Mouse (Mus musculus) forebrain, embryonic 16.5 days (tissue): ENCODE measurements around the gene Macrod2. TPM values are rescaled to one million over a fixed set of nuclear protein-coding genes. Genes with fewer than 3 reads are reported as not detected.

ENCODE experiments used
- ATAC-seq: fragments of 200-750 bp; cut with Nextera tagmentation; 2 replicates; pipeline ENCODE4 v1.8.0; 2017; ENCODE audit warnings: mild to moderate bottlenecking, moderate library complexity
- H3K27ac ChIP-seq: fragments of 300-500 bp; sonication (generic); 2 replicates; pipeline ENCODE4 v1.5.1; 2014; ENCODE audit warnings: low read length, control low read depth
- H3K27me3 ChIP-seq: fragments of 300-500 bp; sonication (generic); replicated peaks from 2 replicates; pipeline ENCODE4 v1.6.1; 2014; ENCODE audit warnings: low read length; ENCODE audit not compliant: control insufficient read depth, insufficient read depth
- H3K36me3 ChIP-seq: fragments of 300-500 bp; sonication (generic); 2 replicates; pipeline ENCODE4 v1.6.1; 2014; ENCODE audit not compliant: control insufficient read depth, insufficient read depth
- H3K4me1 ChIP-seq: fragments of 300-500 bp; sonication (generic); replicated peaks from 2 replicates; pipeline ENCODE4 v1.6.1; 2014; ENCODE audit warnings: low read length; ENCODE audit not compliant: control insufficient read depth, insufficient read depth
- H3K4me2 ChIP-seq: fragments of 300-500 bp; sonication (generic); 2 replicates; pipeline ENCODE4 v1.6.1; 2014; ENCODE audit warnings: mild to moderate bottlenecking, low read length, control low read depth
- H3K4me3 ChIP-seq: fragments of 300-500 bp; sonication (generic); replicated peaks from 2 replicates; pipeline ENCODE4 v1.5.1; 2014; ENCODE audit warnings: mild to moderate bottlenecking, low read length, control low read depth
- H3K9ac ChIP-seq: fragments of 300-500 bp; sonication (generic); replicated peaks from 2 replicates; pipeline ENCODE4 v1.6.1; 2014; ENCODE audit warnings: low read depth, low read length, control low read depth
- H3K9me3 ChIP-seq: fragments of 300-500 bp; sonication (generic); 2 replicates; pipeline ENCODE4 v1.6.1; 2016; ENCODE audit warnings: low read length; ENCODE audit not compliant: control insufficient read depth
- WGBS: fragments of 180-500 bp; shearing (Covaris S2); extraction: QIAGEN DNeasy Blood & Tissue Kit; methylation state at CpG from one replicate; pipeline ENCODE4 v1.1.7; 2014; 5-methylcytosine and 5-hydroxymethylcytosine counted together
- polyA plus RNA-seq: library from polyadenylated mRNA; unstranded; fragments of >200 nt; fragmentation: Nextera tagmentation; extraction: Ambion mirVana; gene quantifications from 2 replicates; pipeline ENCODE4 v1.2.1, GENCODE M21; 2015

The Macrod2 gene
- polyA plus RNA-seq, 1 experiment from 2014 or later, result 108 TPM

DNA sequence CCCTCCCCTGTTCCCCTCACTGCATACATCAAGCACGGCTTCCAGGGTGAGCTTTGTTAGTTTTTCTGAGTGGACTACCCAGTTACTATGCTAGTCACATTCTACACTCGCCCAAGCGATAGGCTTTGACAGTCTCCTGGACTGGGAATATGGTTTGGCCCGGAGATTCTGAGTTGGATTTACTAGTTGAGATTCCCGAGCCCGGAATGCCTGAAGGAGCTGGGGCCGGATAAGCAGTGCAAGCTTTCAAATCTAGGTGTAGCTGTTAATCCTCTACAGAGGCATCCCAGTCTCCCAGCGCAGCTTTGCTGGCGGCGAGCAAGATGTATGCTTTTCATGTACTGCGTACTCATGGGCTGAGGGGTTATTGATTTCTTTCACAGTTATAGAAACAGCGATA lies 275.3 kb downstream of the Macrod2 start:
- Histone ChIP-seq H3K4me1 (peaks cover 29% of the 10 kb centered on the region), H3K9ac (peak overlapping the region; percentile 71), H3K9me3 (no peaks in the 10 kb centered on the region), H3K36me3 (no peaks in the 10 kb centered on the region), H3K4me2 (peak overlapping the region; percentile 80), H3K27me3 (no peaks in the 10 kb centered on the region), H3K27ac (peak overlapping the region; percentile 88), H3K4me3 (peak overlapping the region; percentile 70)
- ATAC-seq, result peak; percentile 51
- WGBS, result under 1% methylated on average over 12 of the region's 12 CpGs

DNA sequence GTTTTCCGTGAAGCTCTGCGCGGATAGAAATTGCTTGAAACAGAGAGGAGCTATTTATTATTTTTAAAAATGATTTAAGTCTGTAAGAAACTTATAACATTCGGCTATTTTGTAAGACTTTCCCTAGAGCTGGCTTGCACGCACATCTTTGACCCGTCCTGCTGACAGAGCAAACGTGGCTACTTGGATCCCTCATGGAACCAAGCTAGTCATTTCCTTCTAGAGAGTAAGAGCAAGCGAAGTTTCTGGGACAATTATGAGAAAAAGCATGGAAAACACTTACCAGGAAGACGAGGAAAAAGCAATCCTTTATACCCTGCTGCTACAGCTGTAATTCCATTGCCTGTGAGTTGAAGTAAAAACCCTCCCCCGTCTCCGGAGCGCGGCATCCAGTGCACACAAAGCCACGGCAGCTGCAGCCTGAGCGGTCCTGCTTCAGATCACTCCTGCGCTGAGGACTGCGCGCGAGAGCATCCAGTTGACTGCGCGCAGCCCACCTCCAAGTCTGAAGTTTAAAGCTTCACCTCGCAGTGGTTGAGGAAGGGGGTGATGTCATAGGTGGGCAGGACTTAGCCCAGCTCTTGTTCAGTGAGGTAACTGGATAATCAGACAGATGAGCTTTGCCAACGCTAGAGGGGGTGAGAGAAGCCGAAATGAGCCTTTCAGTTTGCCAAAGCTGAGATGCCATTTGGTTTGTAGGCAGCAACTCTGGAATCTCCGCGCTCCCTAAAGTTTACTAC lies 276.0 kb downstream of the Macrod2 start, which contains the start of gene Flrt3:
TSS of gene Flrt3 (minus strand) at position 507 of the 740 bp plus-strand sequence.
- peak within 1 kb of the TSS; percentile 88 for H3K27ac ChIP-seq
- peak; percentile 97 for ATAC-seq
- no peaks in the 10 kb centered on the region for H3K36me3 ChIP-seq
- H3K4me2 ChIP-seq, result peak within 1 kb of the TSS; percentile 80
- under 1% methylated on average over 26 of the region's 26 CpGs for WGBS
- peak within 1 kb of the TSS; percentile 71 for H3K9ac ChIP-seq
- H3K27me3 ChIP-seq, result no peaks in the 10 kb centered on the region
- H3K4me1 ChIP-seq, result peaks cover 24% of the 10 kb centered on the region
- peak within 1 kb of the TSS; percentile 70 for H3K4me3 ChIP-seq
- H3K9me3 ChIP-seq, result no peaks in the 10 kb centered on the region

DNA sequence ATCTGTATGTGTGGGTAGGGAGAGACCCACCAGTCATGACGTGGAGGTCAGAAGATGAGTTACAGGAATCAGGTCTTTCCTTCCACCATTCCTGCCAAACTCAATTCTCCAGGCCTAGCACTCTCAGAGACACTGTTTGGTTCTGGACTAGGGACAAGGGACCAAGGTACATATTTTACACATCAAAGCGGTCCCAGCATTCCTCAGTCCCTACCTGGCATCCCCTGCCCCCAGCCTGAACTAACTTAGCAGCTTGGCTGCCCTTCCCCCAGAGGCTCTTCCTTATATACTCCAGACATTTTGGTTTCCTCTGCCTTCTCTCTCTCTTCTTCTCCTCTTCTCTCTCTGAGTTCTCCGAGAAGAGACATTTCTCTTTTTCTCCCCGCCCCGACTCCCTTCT lies 278.4 kb downstream of the Macrod2 start:
- no peak overlapping the region for H3K27ac ChIP-seq
- H3K4me1 ChIP-seq, result peaks cover 9% of the 10 kb centered on the region
- no peaks in the 10 kb centered on the region for H3K27me3 ChIP-seq
- H3K4me2 ChIP-seq, result no peak overlapping the region
- no peaks in the 10 kb centered on the region for H3K9me3 ChIP-seq
- H3K4me3 ChIP-seq, result no peak overlapping the region
- H3K9ac ChIP-seq, result no peak overlapping the region
- WGBS, result 91% methylated on average over 5 of the region's 5 CpGs
- H3K36me3 ChIP-seq, result no peaks in the 10 kb centered on the region
- no peak for ATAC-seq

DNA sequence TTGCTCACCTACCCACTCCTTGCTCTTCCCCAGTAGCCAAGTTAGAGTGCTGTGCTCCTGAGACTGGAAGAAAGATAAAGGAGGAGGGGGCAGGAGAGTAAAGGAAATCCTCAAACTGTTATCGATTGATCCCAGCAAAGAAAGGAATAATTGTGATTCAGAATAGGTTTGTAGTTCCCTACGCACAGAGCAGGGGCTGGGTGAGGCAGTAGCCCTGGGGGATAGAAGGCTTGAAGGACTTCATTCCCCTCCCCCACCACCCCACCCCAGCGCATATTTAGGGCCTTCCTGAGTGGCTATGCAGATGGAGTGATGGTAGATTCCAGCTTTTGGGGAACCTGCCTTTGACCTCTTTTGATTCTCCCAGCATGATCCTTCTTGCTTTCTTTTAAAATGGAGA lies 281.6 kb downstream of the Macrod2 start:
- no peaks in the 10 kb centered on the region for H3K4me1 ChIP-seq
- H3K9me3 ChIP-seq, result no peaks in the 10 kb centered on the region
- no peaks in the 10 kb centered on the region for H3K36me3 ChIP-seq
- H3K27me3 ChIP-seq, result no peaks in the 10 kb centered on the region
- no peak overlapping the region for H3K27ac ChIP-seq
- 32% methylated on average over 3 of the region's 3 CpGs for WGBS
- no peak overlapping the region for H3K9ac ChIP-seq
- no peak overlapping the region for H3K4me3 ChIP-seq
- H3K4me2 ChIP-seq, result no peak overlapping the region
- ATAC-seq, result no peak

DNA sequence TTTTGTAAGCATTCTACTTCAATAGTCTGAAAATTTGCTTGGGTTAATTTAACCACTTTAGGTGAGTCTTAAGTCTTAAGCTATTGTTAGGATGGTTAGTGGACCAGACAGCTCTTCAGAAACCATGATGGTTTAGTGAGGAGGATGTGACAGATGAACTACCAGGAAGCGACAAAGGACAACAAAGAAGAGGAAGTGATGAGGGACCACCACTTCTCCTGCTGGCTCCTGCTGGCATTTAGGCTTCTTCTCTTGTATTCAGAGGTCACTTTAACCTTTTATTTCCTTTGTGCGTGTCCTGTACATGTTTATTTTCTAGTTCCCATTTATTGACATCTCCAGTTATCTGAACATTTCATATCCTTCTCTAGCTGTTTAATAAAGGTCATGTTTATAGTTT lies 295.8 kb downstream of the Macrod2 start:
- H3K4me2 ChIP-seq, result no peak overlapping the region
- no peak overlapping the region for H3K4me3 ChIP-seq
- no peak for ATAC-seq
- H3K36me3 ChIP-seq, result no peaks in the 10 kb centered on the region
- no peaks in the 10 kb centered on the region for H3K4me1 ChIP-seq
- no peaks in the 10 kb centered on the region for H3K9me3 ChIP-seq
- H3K9ac ChIP-seq, result no peak overlapping the region
- no peak overlapping the region for H3K27ac ChIP-seq
- H3K27me3 ChIP-seq, result no peaks in the 10 kb centered on the region
- WGBS, result 98% methylated on average over 2 of the region's 2 CpGs

DNA sequence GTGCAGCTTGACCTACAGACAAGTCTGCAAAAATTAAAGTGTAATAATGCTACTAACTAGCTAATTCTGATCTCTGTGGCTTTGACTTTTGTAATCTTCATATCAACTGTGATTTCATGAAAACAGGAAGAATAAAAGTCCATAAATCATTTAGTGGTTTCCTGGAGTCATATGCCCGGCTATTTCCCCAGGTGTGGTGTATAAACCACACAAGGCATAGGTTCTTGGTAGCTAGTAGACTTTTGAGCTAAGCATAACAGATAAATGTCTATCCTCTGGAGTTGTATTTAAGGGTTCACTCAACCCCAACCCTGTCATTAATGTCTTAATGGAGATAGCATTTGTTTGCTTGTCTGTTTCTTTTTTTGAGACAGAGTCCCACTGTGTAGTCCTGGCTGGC lies 296.3 kb downstream of the Macrod2 start:
- WGBS, result 91% methylated on average over 1 of the region's 1 CpGs
- no peak for ATAC-seq
- H3K36me3 ChIP-seq, result no peaks in the 10 kb centered on the region
- no peaks in the 10 kb centered on the region for H3K4me1 ChIP-seq
- H3K27me3 ChIP-seq, result no peaks in the 10 kb centered on the region
- H3K9ac ChIP-seq, result no peak overlapping the region
- no peak overlapping the region for H3K4me3 ChIP-seq
- no peaks in the 10 kb centered on the region for H3K9me3 ChIP-seq
- H3K4me2 ChIP-seq, result no peak overlapping the region
- H3K27ac ChIP-seq, result no peak overlapping the region

DNA sequence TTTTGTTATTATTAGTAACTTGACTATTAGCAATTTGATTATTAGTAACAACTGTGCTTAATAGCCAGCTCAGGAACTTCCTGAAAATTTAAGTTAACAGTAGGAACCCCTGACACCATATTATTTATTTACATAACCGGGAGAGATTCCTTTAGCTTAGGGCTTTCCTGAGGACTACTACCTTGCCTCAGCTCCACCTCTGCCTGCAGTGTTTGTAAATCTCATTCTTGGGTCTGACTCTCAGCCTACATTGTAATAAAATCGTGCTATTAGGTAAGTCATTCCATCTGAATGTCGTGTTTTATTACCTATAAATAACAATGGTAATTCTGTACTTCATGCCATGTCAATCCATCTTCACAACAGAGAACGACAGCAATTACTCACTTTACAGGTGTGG lies 297.4 kb downstream of the Macrod2 start:
- H3K4me1 ChIP-seq, result no peaks in the 10 kb centered on the region
- no peak overlapping the region for H3K4me2 ChIP-seq
- H3K9ac ChIP-seq, result no peak overlapping the region
- no peak for ATAC-seq
- no peak overlapping the region for H3K27ac ChIP-seq
- WGBS, result 90% methylated on average over 4 of the region's 4 CpGs
- H3K27me3 ChIP-seq, result no peaks in the 10 kb centered on the region
- no peak overlapping the region for H3K4me3 ChIP-seq
- no peaks in the 10 kb centered on the region for H3K9me3 ChIP-seq
- H3K36me3 ChIP-seq, result no peaks in the 10 kb centered on the region

DNA sequence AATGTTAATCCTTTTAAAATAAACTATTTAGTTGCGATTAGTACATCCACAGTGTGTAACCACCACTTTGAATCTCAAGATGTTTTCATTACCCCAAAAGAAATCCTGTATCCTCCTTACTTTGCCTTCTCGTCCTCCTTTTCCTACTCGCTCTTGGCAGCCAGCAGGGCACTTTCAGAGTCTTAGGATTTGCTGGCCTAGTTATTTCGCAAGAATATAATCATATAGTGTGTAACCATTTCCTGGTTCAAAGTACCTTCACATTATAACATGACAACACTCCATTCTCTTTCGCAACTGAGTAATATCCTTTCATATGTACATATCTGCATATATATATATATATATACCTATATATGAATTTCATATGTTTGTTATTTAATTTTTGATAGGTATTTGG lies 298.7 kb downstream of the Macrod2 start:
- no peak overlapping the region for H3K27ac ChIP-seq
- H3K36me3 ChIP-seq, result no peaks in the 10 kb centered on the region
- H3K4me1 ChIP-seq, result peaks cover 7% of the 10 kb centered on the region
- no peak overlapping the region for H3K4me2 ChIP-seq
- WGBS, result 89% methylated on average over 5 of the region's 5 CpGs
- no peak for ATAC-seq
- H3K9me3 ChIP-seq, result no peaks in the 10 kb centered on the region
- H3K9ac ChIP-seq, result no peak overlapping the region
- H3K4me3 ChIP-seq, result no peak overlapping the region
- H3K27me3 ChIP-seq, result no peaks in the 10 kb centered on the region

DNA sequence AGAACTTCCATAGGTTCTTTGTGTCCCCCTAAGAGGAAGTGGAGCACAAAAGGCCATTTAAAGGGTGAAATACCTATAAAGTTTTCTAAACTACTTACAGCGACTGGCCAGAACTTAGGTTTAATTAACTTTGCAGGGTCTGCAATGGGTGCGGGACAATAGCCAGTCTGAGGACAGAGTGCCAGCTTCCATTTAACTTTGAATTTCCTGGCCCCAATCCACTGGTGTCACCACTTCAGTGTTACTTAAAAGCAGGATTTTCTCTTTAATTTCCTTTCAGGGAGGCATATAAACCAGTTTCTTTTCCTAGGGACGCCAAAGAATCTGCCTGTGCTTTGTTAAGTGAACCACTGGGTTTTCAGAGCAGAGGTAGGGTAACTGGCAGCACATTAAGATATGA lies 303.5 kb downstream of the Macrod2 start:
- Histone ChIP-seq H3K9me3 (no peaks in the 10 kb centered on the region), H3K27ac (no peak overlapping the region), H3K4me3 (no peak overlapping the region), H3K9ac (no peak overlapping the region), H3K4me1 (peaks cover 11% of the 10 kb centered on the region), H3K27me3 (no peaks in the 10 kb centered on the region), H3K4me2 (no peak overlapping the region), H3K36me3 (no peaks in the 10 kb centered on the region)
- WGBS, result under 1% methylated on average over 3 of the region's 3 CpGs
- ATAC-seq, result no peak

DNA sequence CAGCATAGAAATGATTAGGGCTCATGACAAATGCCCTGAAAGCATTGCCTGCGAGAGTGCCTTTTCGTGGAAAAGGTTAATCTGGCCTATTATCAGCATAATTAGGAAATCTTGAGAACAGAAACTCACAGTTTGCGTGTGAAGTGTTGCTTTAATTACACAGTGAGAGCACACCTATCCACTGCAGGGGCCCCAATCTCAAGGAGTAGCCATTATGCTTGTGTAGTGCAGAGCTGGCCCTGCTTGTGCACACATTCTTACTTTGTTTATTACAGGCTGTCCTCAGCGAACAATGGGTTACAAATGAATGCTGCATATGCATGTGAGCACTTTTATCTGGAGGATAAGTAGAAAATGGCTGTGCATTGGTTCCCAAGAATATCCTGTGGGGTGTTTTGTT lies 308.3 kb downstream of the Macrod2 start:
- H3K4me2 ChIP-seq, result no peak overlapping the region
- H3K9me3 ChIP-seq, result no peaks in the 10 kb centered on the region
- peaks cover 9% of the 10 kb centered on the region for H3K4me1 ChIP-seq
- peak; percentile 45 for ATAC-seq
- no peaks in the 10 kb centered on the region for H3K36me3 ChIP-seq
- no peak overlapping the region for H3K9ac ChIP-seq
- no peak overlapping the region for H3K4me3 ChIP-seq
- 14% methylated on average over 4 of the region's 4 CpGs for WGBS
- H3K27ac ChIP-seq, result no peak overlapping the region
- H3K27me3 ChIP-seq, result no peaks in the 10 kb centered on the region
